Mouse (Mus musculus) forebrain, embryonic 11.5 days (tissue): ENCODE measurements at regions not wholly inside any gene's neighbourhood (a gene's known extent, or its start where the extent isn't known, plus 50 kb on each side); places are given as distances from the start of the nearest gene placed in this dataset.

Experiments
- ATAC-seq: fragments of 200-750 bp; cut with Nextera tagmentation; replicated peaks from 2 replicates; pipeline ENCODE4 v1.8.0; 2017; ENCODE audit warnings: moderate TSS enrichment; ENCODE audit not compliant: low FRiP score
- DNase-seq: peaks from one replicate; pipeline ENCODE4 v3.0.0-alpha.2; 2017; ENCODE audit warnings: low spot score
- H3K27ac ChIP-seq: fragments of 300-500 bp; sonication (generic); 2 replicates; pipeline ENCODE4 v1.5.1; 2014; ENCODE audit warnings: low read depth, low read length
- H3K27me3 ChIP-seq: fragments of 300-500 bp; sonication (generic); 2 replicates; pipeline ENCODE4 v1.6.1; 2014; ENCODE audit warnings: mild to moderate bottlenecking, low read length, mixed read lengths; ENCODE audit not compliant: control insufficient read depth, insufficient read depth
- H3K36me3 ChIP-seq: fragments of 300-500 bp; sonication (generic); 2 replicates; pipeline ENCODE4 v1.6.1; 2014; ENCODE audit warnings: mild to moderate bottlenecking, low read length, moderate library complexity, mixed read lengths; ENCODE audit not compliant: control insufficient read depth, insufficient read depth
- H3K4me1 ChIP-seq: fragments of 300-500 bp; sonication (generic); replicated peaks from 2 replicates; pipeline ENCODE4 v1.6.1; 2014; ENCODE audit warnings: low read length, mixed read lengths; ENCODE audit not compliant: control insufficient read depth, insufficient read depth
- H3K4me2 ChIP-seq: fragments of 300-500 bp; sonication (generic); 2 replicates; pipeline ENCODE4 v1.6.1; 2014; ENCODE audit warnings: low read depth, mild to moderate bottlenecking, low read length, moderate library complexity, mixed read lengths; ENCODE audit not compliant: severe bottlenecking
- H3K4me3 ChIP-seq: fragments of 300-500 bp; sonication (generic); 2 replicates; pipeline ENCODE4 v1.5.1; 2014; ENCODE audit warnings: low read depth, low read length
- H3K9ac ChIP-seq: fragments of 300-500 bp; sonication (generic); 2 replicates; pipeline ENCODE4 v1.6.1; 2014; ENCODE audit warnings: low read length
- H3K9me3 ChIP-seq: fragments of 300-500 bp; sonication (generic); 2 replicates; pipeline ENCODE4 v1.6.1; 2016; ENCODE audit warnings: low read length, mixed read lengths; ENCODE audit not compliant: control insufficient read depth
- WGBS: fragments of 180-500 bp; shearing (Covaris S2); extraction: QIAGEN DNeasy Blood & Tissue Kit; methylation state at CpG from one replicate; pipeline ENCODE4 v1.1.7; 2014; 5-methylcytosine and 5-hydroxymethylcytosine counted together

- no peaks in the 10 kb centered on the region for H3K9me3 ChIP-seq
- no peak for ATAC-seq
- H3K4me3 ChIP-seq: no peak overlapping the region
- no peaks in the 10 kb centered on the region for H3K36me3 ChIP-seq
- WGBS: 86% methylated on average over 2 of the region's 2 CpGs
- no peak overlapping the region for H3K27ac ChIP-seq
- H3K4me2 ChIP-seq: no peak overlapping the region
- H3K9ac ChIP-seq: no peak overlapping the region
- H3K27me3 ChIP-seq: no peaks in the 10 kb centered on the region
- H3K4me1 ChIP-seq: no peaks in the 10 kb centered on the region
- DNase-seq: no peak
These were observed 117.9 kb upstream of the Itga1 start for GRCm38 (mm10) chr13:115219701-115220100.

DNA sequence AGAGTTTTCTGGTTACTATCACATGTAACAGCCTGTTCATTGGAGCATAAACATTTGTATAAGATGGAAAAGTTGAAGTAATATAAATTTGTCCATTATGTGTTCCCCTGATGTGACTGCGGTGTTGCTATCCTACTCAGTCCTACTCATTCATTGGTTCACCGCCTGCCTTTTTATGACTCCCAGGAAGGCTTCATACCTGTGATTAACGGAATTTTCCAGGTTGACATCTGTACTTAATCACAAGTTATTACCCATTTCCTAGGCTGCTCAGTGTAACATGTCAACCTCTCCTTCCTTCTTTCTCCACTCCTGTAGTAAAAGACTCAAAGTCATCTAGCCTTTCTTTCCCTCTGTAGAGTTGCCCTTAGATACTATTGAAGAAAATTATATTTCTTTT, 109.5 kb upstream of the Itga1 start:
- Histone ChIP-seq H3K9me3 (no peaks in the 10 kb centered on the region), H3K4me2 (no peak overlapping the region), H3K36me3 (no peaks in the 10 kb centered on the region), H3K4me1 (no peaks in the 10 kb centered on the region), H3K4me3 (no peak overlapping the region), H3K9ac (no peak overlapping the region), H3K27me3 (no peaks in the 10 kb centered on the region), H3K27ac (no peak overlapping the region)
- no peak for ATAC-seq
- 93% methylated on average over 3 of the region's 3 CpGs for WGBS
- DNase-seq: no peak

DNA sequence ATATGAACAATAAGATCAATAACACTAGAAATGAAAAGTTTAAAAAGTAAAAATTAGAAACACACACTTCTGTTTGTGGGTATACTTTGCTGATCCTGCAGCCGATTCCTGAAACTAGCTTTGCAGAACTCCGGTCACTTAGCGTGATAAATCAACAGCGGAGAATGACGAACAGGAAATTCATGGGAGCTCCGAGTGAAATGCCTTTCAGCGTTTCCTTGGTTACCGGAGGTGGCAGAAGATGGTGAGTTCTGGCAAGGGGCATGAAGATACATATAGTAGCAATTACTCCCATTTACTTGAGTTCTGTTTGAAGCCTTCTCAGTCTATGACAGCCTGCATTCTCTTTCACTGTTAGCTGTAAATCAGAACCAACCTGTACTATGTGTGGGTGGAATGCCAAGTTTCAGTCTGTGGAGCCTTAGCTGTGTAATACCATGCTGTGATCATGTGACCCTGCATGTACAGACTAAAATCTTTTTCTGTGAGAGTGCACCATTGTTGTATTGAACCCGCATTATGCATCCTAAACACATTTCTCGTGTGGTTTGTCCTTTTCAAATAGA, 109.0 kb upstream of the Itga1 start:
- Histone ChIP-seq H3K27me3 (no peaks in the 10 kb centered on the region), H3K4me2 (no peak overlapping the region), H3K27ac (no peak overlapping the region), H3K36me3 (no peaks in the 10 kb centered on the region), H3K4me3 (no peak overlapping the region), H3K9me3 (no peaks in the 10 kb centered on the region), H3K9ac (no peak overlapping the region), H3K4me1 (no peaks in the 10 kb centered on the region)
- WGBS: 83% methylated on average over 10 of the region's 10 CpGs
- DNase-seq: no peak
- ATAC-seq: no peak

DNA sequence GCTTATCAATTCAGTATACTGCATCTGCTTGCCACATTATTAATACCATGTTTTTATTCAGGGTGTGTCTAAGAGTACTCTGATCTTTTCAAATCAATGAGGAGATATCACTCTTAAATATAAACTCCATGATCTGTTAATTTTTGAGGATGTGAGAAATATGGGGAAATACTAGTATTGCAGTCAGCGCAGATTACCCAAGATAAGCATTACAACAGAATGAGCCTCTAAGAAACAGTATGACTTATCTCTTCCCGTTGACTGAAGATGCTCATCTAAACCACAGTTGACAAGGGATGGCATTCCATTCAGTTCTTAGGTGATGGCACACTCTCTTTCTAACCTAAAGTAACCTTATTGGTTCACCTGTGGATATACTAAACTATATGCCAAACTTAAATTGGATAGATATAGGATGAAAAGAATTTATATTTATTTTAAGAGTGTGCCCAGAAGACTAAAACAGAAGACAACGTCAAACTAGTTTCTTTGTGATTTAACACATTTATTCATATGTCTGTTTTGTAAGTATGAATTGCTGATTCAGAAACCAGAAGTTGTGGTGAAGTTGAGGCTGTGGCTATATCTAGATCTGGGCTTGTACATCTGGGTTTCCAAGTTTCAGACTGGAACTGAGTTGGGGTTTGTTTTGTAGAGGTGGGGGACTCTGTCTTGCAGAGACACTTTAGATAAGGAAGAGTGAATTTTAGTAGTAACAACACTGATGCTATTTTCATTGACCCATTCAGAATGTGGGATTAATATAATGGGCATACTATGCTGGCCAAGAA, 107.8 kb upstream of the Itga1 start:
- Histone ChIP-seq H3K9ac (no peak overlapping the region), H3K4me3 (no peak overlapping the region), H3K27ac (no peak overlapping the region), H3K4me2 (no peak overlapping the region), H3K4me1 (no peaks in the 10 kb centered on the region), H3K9me3 (no peaks in the 10 kb centered on the region), H3K27me3 (no peaks in the 10 kb centered on the region), H3K36me3 (no peaks in the 10 kb centered on the region)
- ATAC-seq: no peak
- WGBS: 93% methylated on average over 3 of the region's 3 CpGs
- DNase-seq: no peak

GRCm38 (mm10) chr13:115206723-115207122, 105.0 kb upstream of the Itga1 start:
- Histone ChIP-seq H3K4me2 (no peak overlapping the region), H3K9ac (no peak overlapping the region), H3K4me3 (no peak overlapping the region), H3K36me3 (no peaks in the 10 kb centered on the region), H3K27me3 (no peaks in the 10 kb centered on the region), H3K27ac (no peak overlapping the region), H3K9me3 (no peaks in the 10 kb centered on the region), H3K4me1 (no peaks in the 10 kb centered on the region)
- no peak for DNase-seq
- WGBS: 79% methylated on average over 7 of the region's 7 CpGs
- no peak for ATAC-seq

GRCm38 (mm10) chr13:115199166-115199565, 97.4 kb upstream of the Itga1 start:
- no peaks in the 10 kb centered on the region for H3K27me3 ChIP-seq
- no peak overlapping the region for H3K27ac ChIP-seq
- DNase-seq (no peak), ATAC-seq (no peak)
- H3K4me1 ChIP-seq: no peaks in the 10 kb centered on the region
- H3K4me2 ChIP-seq: no peak overlapping the region
- H3K4me3 ChIP-seq: no peak overlapping the region
- no peak overlapping the region for H3K9ac ChIP-seq
- H3K9me3 ChIP-seq: no peaks in the 10 kb centered on the region
- WGBS: 67% methylated on average over 3 of the region's 3 CpGs
- no peaks in the 10 kb centered on the region for H3K36me3 ChIP-seq

DNA sequence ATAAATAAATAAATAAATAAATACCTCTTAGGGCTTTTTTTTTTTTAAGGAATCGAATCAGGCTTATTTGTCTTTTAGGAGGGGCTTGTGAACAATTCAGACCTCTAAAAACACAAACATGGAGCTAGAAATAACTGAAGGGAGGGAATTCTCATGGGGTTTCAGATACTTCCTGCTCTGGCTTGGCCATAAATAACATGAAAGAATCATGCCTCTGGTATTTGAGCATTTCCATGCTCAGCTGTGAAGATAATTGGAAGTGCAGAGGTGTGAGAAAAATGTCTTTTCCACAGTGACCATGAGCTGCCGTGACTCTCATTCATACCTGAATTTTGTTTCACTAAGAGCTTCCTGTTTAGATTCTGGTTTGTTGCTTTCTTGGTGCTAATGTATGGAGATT, 86.3 kb upstream of the Itga1 start:
- no peaks in the 10 kb centered on the region for H3K36me3 ChIP-seq
- no peak overlapping the region for H3K9ac ChIP-seq
- no peak overlapping the region for H3K27ac ChIP-seq
- H3K4me1 ChIP-seq: no peaks in the 10 kb centered on the region
- H3K4me3 ChIP-seq: no peak overlapping the region
- H3K27me3 ChIP-seq: no peaks in the 10 kb centered on the region
- ATAC-seq: no peak
- H3K9me3 ChIP-seq: no peaks in the 10 kb centered on the region
- WGBS: 78% methylated on average over 2 of the region's 2 CpGs
- DNase-seq: no peak
- H3K4me2 ChIP-seq: no peak overlapping the region

GRCm38 (mm10) chr13:115187356-115187755, 85.6 kb upstream of the Itga1 start:
- ATAC-seq (no peak), DNase-seq (no peak)
- Histone ChIP-seq H3K27me3 (no peaks in the 10 kb centered on the region), H3K4me2 (no peak overlapping the region), H3K36me3 (no peaks in the 10 kb centered on the region), H3K4me3 (no peak overlapping the region), H3K27ac (no peak overlapping the region), H3K9me3 (no peaks in the 10 kb centered on the region), H3K9ac (no peak overlapping the region), H3K4me1 (no peaks in the 10 kb centered on the region)
- WGBS: 89% methylated on average over 3 of the region's 3 CpGs
